Mouse (Mus musculus) spleen, adult 2 months (tissue): ENCODE measurements around the gene Gm26620.

Experiments used
- CTCF ChIP-seq: fragments of 200-500 bp; IDR thresholded peaks from 2 replicates; pipeline ENCODE4 v1.5.1; 2011; ENCODE audit warnings: mild to moderate bottlenecking, inconsistent platforms; ENCODE audit not compliant: insufficient read depth, insufficient read length, insufficient replicate concordance; ENCODE audit errors: extremely low read depth
- POLR2A ChIP-seq: fragments of 200-500 bp; IDR thresholded peaks from 2 replicates; pipeline ENCODE4 v1.6.1; 2011; ENCODE audit warnings: low read depth, low read length, inconsistent platforms

DNA sequence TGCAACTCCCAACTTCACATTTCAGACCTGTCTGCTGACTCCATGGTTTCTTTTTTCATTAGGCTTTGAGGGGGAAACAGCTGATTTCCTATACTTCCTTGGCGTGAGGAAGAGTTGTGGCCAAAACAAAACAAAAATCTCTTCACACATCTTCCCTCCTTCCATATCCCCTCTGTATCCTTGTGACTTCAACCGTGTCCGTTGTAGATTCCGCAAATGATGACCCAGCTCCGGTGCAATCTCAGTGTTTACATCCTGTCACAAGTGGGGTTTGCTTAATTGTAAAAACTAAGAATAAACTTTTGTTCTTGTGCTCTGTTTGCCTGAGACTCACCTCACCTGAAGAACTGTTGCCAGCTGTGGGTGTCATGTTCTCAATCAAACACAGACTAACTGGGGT, 18.6 kb downstream of the Gm26620 start:
- TF ChIP-seq CTCF: no peak
- TF ChIP-seq POLR2A: no peak
